Mouse (Mus musculus) CH12.LX (cell line): Measurements from ENCODE around the gene Cyfip2.

ENCODE experiments used
- CTCF ChIP-seq, 2 experiments: IDR thresholded peaks in 1 of 2; conservative IDR thresholded peaks in 1 of 2; 2 replicates each; pipeline ENCODE4 v1.5.1; 2011 to 2012; ENCODE audit warnings: low read depth in 2 of 2, low read length in 2 of 2, improper control_type of control experiment in 1 of 2, inconsistent platforms in 1 of 2, mild to moderate bottlenecking in 1 of 2, moderate library complexity in 1 of 2
- EP300 ChIP-seq: IDR thresholded peaks from 2 replicates; pipeline ENCODE4 v1.6.1; 2011; ENCODE audit warnings: low read length, improper control_type of control experiment
- HCFC1 ChIP-seq: IDR thresholded peaks from 2 replicates; pipeline ENCODE4 v1.6.1; 2012; ENCODE audit warnings: low read depth, mild to moderate bottlenecking, inconsistent platforms, low read length, improper control_type of control experiment
- USF1 ChIP-seq: IDR thresholded peaks from 2 replicates; pipeline ENCODE4 v1.6.1; 2014; ENCODE audit warnings: low read depth, mild to moderate bottlenecking, inconsistent platforms, low read length, improper control_type of control experiment
- ZMIZ1 ChIP-seq: IDR thresholded peaks from 2 replicates; pipeline ENCODE4 v1.6.1; 2012; ENCODE audit warnings: low read depth, mild to moderate bottlenecking, inconsistent platforms, low read length, improper control_type of control experiment

- TF ChIP-seq ZMIZ1 (no peak), CTCF (conservative IDR thresholded peaks at IDR 0.05 in 1 of 2, IDR thresholded peaks at IDR 0.05 in 1 of 2; ENCODE audit: low read depth in 2 of 2, low read length in 2 of 2) (no peak), EP300 (peak; percentile 42; the same call in 1 of the 2 replicates), USF1 (no peak), HCFC1 (no peak)
These were observed 40.5 kb downstream of the Cyfip2 start for GRCm38 (mm10) chr11:46272058-46272681.
